Mouse (Mus musculus) liver, postnatal 0 days (tissue): ENCODE results near the gene Mrtfb.

Experiments
- CTCF ChIP-seq: sonication (generic); IDR thresholded peaks from 2 replicates; pipeline ENCODE4 v1.5.1; 2016; ENCODE audit warnings: antibody characterized with exemption, low read depth
- EP300 ChIP-seq: IDR thresholded peaks from 2 replicates; pipeline ENCODE4 v1.6.1; 2016; ENCODE audit warnings: antibody characterized with exemption, low read depth, mild to moderate bottlenecking

DNA sequence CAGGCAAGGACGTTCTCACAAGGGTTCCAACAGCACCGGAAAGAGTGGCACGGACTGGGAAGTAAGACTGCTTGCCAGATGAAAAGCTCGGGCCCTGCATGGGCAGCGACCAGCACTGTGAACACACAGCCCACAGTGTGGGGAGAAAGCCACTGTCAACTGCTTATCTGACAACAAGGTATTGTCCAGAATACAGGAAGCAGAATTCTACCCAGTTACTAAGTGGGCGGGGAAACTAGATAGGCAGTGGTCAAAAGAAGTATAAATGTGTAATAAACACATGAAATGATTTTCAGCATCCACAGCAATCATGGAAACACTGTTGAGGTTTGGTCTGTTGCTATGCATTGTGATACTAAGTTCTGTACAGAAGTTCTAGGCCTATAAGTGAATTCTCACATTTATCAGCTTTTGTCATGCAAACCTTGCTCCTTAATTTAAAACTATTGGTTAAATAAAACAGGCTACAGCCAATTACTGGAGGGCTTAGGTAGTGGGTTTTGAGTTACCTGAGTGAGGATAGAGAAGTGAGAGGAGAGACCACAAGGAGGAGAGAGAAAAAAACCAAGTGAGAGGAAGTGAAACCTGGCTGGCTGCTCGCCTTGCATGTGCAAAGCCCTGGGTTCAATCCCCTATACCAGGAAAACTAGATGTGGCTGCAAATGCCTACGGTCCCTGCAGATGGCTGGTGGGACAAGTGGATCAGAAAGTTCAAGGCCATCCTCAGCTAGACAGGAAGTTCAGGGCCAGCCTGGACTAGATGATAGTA is 167.5 kb downstream of the Mrtfb start:
- TF ChIP-seq CTCF (no peak), EP300 (no peak)
